Mouse (Mus musculus) hematopoietic stem cell, adult 5-6 weeks (primary cell): ENCODE measurements around the gene Pnmt. TPM values are rescaled to one million over a fixed set of nuclear protein-coding genes. Genes with fewer than 3 reads are reported as not detected.

Experiments used
- ATAC-seq, 2 experiments: fragments of 125-278 bp in 1 of 2; replicated peaks in 1 of 2; 2 replicates each; pipeline ENCODE4 v1.8.0; 2016 to 2017; ENCODE audit warnings: inconsistent platforms in 2 of 2, mild to moderate bottlenecking in 2 of 2, moderate number of reproducible peaks in 2 of 2, low read depth in 1 of 2, moderate TSS enrichment in 1 of 2; ENCODE audit not compliant: low FRiP score in 2 of 2, poor library complexity in 2 of 2, severe bottlenecking in 2 of 2, insufficient read depth in 1 of 2, low TSS enrichment in 1 of 2
- total RNA-seq: library from RNA; stranded (forward); fragments of 172-1452, 232-1000 nt; gene quantifications from 2 replicates; pipeline ENCODE4 v1.2.3, GENCODE M21; 2017

Gene Pnmt
- total RNA-seq, 1 experiment from 2014 or later, result not detected

DNA sequence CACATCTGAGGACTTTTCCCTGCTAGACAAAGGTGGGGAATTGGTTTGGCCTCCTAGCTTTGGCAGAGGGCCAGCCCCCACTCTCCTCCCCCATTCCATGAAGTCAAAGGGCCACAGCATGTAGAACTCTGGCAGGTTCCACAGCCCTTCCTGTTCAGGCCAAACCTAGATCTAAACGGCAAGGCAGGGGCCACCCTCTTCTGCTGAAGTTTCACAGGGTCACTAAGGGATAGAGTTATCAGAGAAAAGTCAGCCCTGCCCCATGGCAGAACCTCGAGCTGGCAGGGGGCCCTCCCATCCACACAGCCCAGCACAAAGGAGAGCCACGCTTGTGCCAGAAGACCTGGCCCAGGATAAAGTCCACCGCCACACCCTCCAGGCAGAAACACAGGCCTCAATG is 8.8 kb downstream of the Pnmt start:
- no peak for ATAC-seq

DNA sequence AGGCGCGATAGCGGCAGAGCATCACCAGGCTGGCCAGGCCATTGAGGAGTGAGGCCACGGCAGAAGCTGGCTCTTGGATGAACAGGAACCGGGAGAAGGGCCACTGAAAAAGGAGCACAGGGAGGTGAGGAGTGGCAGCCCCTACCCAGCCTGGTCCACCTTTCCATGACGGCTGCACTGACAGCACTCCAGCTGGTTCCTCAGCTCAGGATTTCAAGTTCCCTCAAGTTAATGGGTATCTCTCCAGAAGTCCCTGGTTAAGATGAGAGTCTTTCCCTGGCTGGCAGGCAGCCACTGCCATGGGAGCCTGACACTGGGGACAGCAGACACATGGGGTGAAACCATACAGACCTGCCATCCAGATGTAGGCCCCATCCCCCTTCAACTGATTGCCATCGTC is 11.7 kb downstream of the Pnmt start:
- ATAC-seq, result no peak

DNA sequence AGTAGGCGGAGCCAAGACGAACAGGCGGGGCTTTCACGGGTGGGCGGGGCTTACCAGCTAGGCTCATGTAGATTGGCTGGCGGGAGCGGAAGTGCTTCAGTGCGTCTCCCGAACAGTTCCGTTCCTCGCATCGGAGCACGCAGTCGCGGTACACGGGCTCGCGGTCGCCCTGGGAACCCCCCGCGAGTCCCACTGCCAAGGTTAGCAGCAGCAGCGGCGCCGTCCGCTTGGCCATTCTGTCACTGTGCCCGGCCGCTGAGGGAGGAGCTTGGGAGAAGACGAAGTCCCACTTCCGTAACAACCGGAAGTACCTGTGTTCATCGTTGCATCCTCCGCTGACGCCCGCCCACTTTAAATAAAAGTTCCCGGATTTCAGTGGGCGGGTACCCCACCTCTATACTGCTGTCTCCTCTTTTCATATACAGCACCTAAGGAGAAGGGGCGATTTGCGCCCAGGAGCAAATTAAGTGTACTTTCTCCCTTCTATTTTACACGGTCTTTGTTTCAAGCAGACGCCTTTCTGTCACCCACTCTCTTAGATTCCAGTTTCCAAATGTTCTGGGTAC is 14.0 kb downstream of the Pnmt start, which contains the start of gene Pgap3:
Gene Pgap3, minus strand, starts transcription at position 330 of the 566 bp plus-strand sequence.
- ATAC-seq, result peak; percentile 88 to 91

DNA sequence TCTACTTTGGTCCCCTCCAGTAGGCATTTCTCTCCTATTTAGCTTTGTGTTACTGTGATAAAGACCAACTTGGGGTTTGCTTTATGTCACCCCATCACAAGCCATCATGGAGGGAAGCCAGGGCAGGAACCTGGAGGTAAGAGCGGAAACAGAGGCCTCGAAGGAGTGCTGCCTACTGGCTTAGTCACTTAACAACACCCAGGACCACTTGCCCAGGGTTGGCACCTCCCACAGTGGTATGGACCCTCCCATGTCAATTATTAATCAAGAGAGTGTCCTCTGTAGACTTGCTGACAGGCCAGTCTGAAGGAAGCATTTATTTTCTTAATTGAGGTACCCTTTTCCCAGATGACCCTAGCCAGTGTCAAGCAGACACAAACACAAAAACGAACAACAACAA is 14.6 kb downstream of the Pnmt start:
- no peak for ATAC-seq

DNA sequence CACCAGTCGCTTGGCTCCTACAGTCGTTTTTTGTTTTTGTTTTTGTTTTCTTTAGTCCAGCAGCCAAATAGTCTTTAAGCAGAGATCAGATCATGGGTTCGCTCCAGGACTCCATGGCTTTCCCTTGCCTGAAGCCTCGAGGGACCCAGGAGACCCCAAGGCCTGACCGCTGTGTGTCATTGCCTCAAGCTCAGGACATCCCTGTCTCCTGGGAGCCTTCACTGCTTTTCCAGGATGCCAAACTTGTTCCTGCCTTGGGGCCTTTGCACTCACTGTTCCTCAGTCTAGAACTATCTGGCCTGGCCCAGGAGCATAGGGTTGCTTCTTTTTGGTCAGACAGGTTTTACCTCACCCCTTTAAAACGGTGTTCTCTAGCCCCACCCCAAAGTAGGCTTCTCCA is 20.4 kb downstream of the Pnmt start:
- no peak for ATAC-seq

DNA sequence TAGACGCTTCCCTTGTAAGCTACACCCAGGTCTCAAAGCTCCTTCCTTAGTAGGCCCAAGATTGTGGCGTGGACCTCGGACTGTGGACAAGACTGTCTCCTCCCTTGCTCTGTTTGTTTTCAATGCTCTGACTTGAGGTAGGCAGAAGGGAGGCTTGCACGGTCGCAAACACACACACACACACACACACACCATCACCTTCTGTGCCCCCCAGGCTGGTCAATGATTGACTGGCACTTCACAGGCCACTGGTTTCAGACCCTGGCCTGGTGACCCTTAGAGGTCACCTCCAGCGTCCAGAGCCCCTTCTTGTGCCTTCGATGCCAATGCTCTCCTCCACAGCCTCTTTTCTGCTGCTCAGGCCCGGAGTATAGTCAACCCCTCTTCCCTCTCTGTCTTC is 22.6 kb downstream of the Pnmt start:
- no peak for ATAC-seq

DNA sequence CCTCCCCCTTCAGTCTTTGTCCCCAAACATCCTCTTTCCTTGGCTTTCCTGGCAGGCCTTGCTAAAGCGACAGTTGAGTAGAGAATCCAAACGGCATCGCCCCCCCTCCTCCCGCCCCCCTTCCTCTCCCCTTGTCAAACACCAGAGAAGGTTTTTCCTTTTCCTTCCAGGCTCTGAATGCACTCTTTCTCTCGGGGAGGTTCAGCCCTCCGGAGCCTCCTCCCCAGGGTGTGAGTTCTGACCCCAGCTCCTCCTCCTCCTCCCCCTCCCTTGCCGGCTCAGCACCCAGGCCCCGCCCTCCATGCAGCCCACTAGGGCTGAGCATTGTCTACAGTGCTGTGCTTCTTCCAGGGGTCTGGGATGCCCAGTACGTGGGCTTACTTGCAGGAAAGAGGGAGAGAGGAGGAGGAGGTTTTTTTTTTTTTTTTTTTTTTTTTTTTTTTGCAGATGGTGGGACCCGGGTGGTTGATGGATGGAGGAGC is 23.1 kb downstream of the Pnmt start:
- ATAC-seq, result no peak

DNA sequence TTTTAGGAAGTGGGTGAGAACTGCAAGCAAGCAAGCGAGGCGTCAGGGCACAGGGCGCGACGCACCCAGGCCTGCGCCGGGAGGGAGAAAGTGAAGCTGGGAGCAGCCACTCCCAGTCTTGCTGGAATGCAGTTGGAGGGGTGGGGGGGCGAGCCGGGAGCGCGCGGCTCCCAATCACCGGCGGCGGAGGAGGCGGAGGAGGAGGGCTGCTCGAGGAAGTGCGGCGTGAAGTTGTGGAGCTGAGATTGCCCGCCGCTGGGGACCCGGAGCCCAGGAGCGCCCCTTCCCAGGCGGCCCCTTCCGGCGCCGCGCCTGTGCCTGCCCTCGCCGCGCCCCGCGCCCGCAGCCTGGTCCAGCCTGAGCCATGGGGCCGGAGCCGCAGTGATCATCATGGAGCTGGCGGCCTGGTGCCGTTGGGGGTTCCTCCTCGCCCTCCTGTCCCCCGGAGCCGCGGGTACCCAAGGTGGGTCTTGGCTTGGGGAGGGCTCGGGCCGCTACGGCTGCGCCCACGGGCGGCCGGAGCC is 26.1 kb downstream of the Pnmt start, which contains the start of gene Erbb2:
Gene Erbb2, plus strand, starts transcription at position 198 of the 524 bp plus-strand sequence.
- ATAC-seq, result no peak

DNA sequence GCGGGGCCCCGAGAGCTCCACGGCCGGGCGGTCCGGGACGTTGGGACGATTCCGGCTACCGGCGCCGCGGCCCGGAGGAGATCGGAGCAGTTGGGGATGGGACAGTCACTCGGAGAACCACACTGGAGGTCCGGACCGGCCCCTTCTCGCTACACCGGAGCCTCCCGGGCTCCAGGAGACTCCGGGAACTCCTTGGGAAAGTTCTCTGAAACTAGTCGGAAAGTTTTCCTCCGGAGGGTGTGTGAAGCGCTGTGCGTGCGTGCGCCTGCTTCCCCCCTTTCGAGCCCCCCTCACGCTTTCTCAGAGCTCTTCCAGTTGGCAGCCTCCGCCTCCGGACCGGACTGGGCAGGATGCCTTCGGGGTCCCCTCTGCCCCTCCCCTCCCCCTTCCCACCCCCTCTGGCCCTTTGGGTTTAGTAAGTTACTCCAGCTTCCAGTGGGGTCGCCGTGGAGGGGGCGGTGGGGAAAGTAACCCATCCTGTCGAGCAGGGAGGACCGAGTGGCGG is 26.6 kb downstream of the Pnmt start:
- ATAC-seq, result no peak

DNA sequence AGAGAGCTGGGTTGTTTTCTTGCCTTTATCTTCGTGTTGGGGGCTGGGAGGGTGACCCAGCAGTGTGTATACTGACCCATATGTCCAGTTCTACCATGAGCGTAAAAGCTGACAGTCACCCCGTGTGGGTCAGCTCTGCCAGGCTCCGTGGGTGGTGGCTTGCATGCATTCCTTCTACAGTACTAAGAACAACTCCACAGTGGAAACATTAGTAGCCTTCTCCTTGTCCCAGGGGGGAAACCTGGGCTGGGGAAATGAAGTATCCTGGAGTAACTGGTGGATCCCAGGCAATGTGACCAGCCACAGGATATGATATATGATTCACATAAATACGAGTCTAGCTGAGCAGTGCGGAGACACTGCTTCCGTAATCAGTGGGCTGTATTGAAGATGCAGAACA is 27.5 kb downstream of the Pnmt start:
- no peak for ATAC-seq

DNA sequence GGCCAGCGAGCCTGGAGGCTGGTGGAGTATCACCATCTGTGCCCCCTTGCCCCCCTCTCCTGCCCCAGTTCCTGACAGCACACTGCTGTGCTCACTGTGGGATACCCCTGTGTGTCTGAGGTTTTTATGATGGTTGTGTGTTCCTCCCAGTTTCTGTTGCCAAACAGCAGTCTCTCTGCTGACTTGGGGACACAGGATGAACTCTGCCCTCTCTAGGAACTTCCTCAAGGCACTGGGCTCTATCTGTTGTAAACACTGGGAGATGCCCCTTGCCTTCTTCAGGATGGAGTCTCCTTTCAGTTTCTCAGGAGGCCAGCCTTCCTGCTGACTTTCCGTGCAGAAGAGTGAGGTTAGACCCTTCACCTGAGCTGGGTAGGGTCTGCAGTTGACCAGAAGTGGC is 27.9 kb downstream of the Pnmt start:
- ATAC-seq, result no peak

DNA sequence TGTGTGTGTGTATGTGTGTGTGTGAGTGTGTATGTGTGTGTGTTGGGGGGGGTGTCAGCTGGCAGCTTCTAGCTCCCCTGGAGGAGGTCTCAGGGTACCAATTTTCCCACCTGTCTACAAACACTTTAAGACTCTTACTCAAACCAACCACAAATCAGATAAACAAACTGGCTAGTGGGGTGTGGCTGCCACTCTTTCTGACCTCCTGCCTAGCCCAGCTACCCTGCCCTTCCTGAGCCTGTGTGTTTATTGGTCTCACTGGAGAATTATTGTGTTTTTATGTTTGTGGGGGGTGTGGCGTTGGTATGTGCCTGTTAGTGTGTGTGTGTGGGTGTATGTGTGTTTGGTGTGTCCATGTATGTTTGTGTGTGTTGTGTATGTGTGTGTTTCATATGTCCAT is 30.8 kb downstream of the Pnmt start:
- ATAC-seq, result no peak

DNA sequence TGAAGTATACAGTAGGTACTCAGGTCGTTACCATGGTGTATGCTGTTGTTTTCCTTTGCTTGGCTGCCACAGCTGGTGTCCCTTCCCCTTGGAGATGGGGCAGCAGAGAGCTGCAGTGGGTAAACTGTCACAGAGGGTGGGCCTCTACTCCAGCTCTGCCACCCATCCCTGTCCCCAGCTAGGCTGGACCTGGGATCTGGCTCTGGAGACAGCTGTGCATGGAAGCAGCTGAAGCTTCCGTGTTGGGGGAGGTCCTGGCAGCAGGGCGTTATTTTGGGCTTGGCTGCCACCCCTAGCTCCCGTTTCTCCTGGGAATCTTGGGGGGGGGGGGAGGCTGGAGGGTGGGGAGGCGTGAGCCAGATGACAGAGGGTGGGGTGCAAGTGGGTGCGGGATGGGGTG is 32.0 kb downstream of the Pnmt start:
- ATAC-seq, result no peak

DNA sequence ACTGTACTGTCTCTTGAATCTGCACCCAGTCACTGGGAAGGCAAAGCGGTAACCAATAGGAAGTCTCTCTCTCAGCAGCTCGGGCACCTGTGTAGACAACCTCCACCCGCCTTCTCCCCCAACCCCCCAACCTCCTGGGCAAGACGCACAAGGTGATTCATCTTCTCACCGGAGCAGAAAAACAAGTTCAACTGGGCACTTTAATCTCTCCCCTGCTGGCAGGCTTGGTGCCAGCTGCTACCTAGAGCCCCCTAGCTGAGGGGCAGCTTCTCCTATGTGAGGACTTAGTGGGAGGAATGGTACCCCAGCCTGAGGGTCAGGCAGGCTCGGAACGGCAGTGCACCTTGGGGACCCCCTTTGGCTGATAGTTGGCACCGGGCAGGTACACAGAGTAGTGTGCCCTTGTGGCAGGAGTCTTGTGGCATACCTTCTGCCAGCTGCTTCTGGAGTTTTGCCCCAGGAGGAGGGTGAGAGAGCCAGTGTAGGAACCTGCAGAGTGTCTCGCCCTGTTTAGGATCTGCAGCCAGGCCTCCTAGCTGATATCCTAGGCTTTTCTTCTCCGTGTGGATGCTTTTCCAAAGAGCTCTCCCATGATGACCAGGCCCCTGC is 32.8 kb downstream of the Pnmt start:
- ATAC-seq, result no peak

DNA sequence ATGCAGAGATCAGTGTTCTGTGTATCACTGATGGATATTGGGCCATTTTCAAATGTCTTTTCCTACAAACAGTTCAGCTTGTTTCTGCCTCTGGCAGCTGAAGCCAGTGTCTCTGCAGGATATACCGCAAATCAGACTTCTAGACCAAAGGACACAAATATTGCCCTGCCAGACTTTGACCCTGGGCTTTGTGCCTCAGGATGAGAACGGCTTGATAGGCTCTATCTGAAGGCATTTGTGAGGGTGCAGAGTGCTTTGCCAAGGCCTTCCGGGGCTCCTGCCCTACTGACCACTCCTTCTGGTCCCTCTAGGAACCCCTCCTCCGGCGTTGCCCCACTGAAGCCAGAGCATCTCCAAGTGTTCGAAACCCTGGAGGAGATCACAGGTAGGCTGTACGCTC is 40.3 kb downstream of the Pnmt start:
- ATAC-seq, result no peak

DNA sequence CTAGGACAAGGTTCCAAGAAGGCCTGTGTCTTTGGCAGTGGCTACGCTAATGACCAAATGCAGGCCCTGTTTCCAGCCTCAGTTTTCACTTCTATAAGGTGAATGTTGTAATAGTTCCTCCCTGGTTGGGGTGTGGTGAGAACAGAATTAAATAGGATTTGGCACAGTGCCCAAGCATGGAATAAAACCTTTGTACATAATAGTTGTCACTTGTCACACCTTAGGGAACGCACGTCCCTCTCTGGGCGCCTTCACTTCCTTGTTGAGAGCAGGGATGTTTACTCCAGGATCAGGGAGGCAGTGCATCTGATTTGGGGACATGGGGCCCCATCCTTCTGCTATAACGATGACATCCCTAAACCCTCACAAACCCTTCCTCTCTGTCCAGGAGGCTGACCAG is 42.2 kb downstream of the Pnmt start:
- no peak for ATAC-seq

DNA sequence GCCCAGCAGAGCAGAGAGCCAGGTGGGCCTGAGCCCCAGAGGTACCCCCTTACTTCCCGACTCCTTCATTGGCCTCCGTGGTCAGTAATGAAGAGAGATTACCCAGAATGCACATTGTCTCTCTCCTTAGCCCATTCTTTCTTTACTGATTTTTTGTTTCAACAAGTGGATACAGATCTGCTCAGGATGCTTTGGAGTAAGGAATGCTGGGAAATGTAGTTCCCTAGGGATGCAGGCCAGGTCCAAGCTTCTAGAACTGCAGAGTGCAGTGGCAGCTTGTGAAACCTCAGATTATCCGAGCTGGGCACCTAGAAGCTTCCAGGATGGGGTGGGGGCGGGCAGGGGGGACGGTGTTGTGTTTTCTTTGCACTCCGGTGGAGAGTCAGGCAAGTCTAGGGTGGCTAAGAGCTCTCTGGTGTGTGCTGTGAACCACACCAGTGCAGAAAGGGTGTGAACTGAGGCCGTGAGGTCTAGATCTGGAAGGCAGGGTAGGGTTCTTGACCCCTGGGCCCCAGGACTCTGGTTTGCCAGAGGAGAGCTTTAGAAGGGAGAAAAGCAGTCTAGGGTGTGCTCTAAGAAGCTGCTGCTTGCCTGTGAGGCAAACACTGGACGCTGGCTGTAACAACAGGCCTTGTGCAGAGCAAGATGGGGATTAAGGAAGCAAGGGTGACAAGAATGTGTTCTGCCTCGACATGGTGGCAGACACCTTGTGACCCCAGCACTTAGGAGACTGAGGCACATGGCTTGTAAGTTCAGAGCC is 45.7 kb downstream of the Pnmt start:
- no peak for ATAC-seq

DNA sequence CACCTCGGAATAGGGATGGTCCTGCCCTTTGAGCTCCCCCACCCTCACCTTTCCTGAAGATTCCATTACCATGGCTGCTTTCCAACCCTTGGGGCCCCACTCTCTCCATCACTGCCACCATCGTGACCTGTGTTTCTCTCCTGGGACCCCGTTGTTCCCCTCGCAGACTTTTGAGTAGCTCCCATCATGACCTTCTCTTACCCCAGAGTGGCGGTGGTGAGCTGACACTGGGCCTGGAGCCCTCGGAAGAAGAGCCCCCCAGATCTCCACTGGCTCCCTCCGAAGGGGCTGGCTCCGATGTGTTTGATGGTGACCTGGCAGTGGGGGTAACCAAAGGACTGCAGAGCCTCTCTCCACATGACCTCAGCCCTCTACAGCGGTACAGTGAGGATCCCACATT is 49.5 kb downstream of the Pnmt start:
- no peak for ATAC-seq
